In genomic region chr5:100837907-100838306, GRCm38 (mm10) we compare ENCODE assay signal across 18 mouse cellular contexts. TPM values are rescaled to one million over a fixed set of nuclear protein-coding genes. Genes with fewer than 3 reads are reported as not detected.
DNase-seq lines count a peak whose midpoint lies in the region; ATAC-seq and TF ChIP-seq lines count a peak whose summit lies in the region.
"Had no signal": no experiment of that assay in that cellular context is flagged by ENCODE, and none has a peak within 500 bp of the region (broad histone marks: within the 10 kb centered on the region; RNA-seq: fewer than 3 reads in every experiment).

No protein-coding gene starts in this region.

- H3K4me2 ChIP-seq in heart, embryonic 16.5 days (ENCODE audit: low read depth, low read length): no peak overlapping the region
- H3K4me2 ChIP-seq in intestine, embryonic 16.5 days (ENCODE audit: low read depth, low read length): no peak overlapping the region
- H3K4me2 ChIP-seq: forebrain, embryonic 15.5 days; hindbrain, embryonic 13.5 days; liver, embryonic 11.5 days; lung, embryonic 14.5 days; midbrain, embryonic 13.5 days had no signal

- in situ Hi-C loops in Patski (cut with MboI; ENCODE audit: low pct_unique_long_range_greater_than_20kb): no loop called here

- H3K4me3 ChIP-seq in heart, embryonic 16.5 days (ENCODE audit: low read length): no peak overlapping the region
- no peak overlapping the region for H3K4me3 ChIP-seq in intestine, embryonic 16.5 days (ENCODE audit: low read length)
- H3K4me3 ChIP-seq in cerebellum, adult 2 months (replicated peaks; ENCODE audit: insufficient read depth, low read depth, low read length): no peak overlapping the region
- H3K4me3 ChIP-seq: forebrain, embryonic 15.5 days; hindbrain, embryonic 13.5 days; midbrain, embryonic 13.5 days had no signal

- H3K4me1 ChIP-seq in heart, embryonic 16.5 days (ENCODE audit: control insufficient read depth, insufficient read depth, low read length): peaks cover 20% of the 10 kb centered on the region
- no peaks in the 10 kb centered on the region for H3K4me1 ChIP-seq in intestine, embryonic 16.5 days (ENCODE audit: control insufficient read depth, insufficient read depth, low read length)
- no peaks in the 10 kb centered on the region for H3K4me1 ChIP-seq in cerebellum, adult 2 months (ENCODE audit: control insufficient read depth, insufficient read depth, low read length)
- H3K4me1 ChIP-seq: forebrain, embryonic 15.5 days; hindbrain, embryonic 13.5 days; midbrain, embryonic 13.5 days had no signal

- H3K9me3 ChIP-seq in heart, embryonic 16.5 days (replicated peaks; ENCODE audit: control insufficient read depth, low read length): peaks cover 11% of the 10 kb centered on the region
- 0 out of 2 replicates have a peak, but pooled peaks cover 4% of the 10 kb centered on the region for H3K9me3 ChIP-seq in intestine, embryonic 16.5 days (ENCODE audit: control insufficient read depth, low read length)
- H3K9me3 ChIP-seq: forebrain, embryonic 15.5 days had no signal

- WGBS in heart, embryonic 16.5 days: 23% methylated on average over 7 of the region's 7 CpGs
- 66% methylated on average over 7 of the region's 7 CpGs for WGBS in intestine, embryonic 16.5 days
- 62% methylated on average over 7 of the region's 7 CpGs for WGBS in cerebellum, adult 2 months

- H3K27ac ChIP-seq in heart, embryonic 16.5 days (ENCODE audit: low read length): peak overlapping the region; percentile 80
- no peak overlapping the region for H3K27ac ChIP-seq in intestine, embryonic 16.5 days (ENCODE audit: low read length)
- no peak overlapping the region for H3K27ac ChIP-seq in cerebellum, adult 2 months (ENCODE audit: insufficient read depth, low read length)
- H3K27ac ChIP-seq: forebrain, embryonic 15.5 days; hindbrain, embryonic 13.5 days; midbrain, embryonic 13.5 days had no signal

- no peak overlapping the region for H3K9ac ChIP-seq in heart, embryonic 16.5 days (ENCODE audit: low read length)
- H3K9ac ChIP-seq in intestine, embryonic 16.5 days (ENCODE audit: low read depth, low read length): no peak overlapping the region
- H3K9ac ChIP-seq: forebrain, embryonic 15.5 days; hindbrain, embryonic 13.5 days; lung, embryonic 14.5 days; midbrain, embryonic 13.5 days had no signal

- ATAC-seq in Patski: peak; percentile 60
- ATAC-seq in heart, embryonic 16.5 days (replicated peaks; ENCODE audit: extremely low read depth, insufficient read depth, low FRiP score): peak; percentile 96
- ATAC-seq in intestine, embryonic 16.5 days: peak; percentile 33; the same call in 1 of the 2 replicates
- ATAC-seq: forebrain, embryonic 15.5 days; midbrain, embryonic 13.5 days had no signal

- TF ChIP-seq CTCF in Patski (IDR thresholded peaks at IDR 0.05): no peak
- TF ChIP-seq CTCF in cerebellum, adult 2 months (IDR thresholded peaks at IDR 0.05; ENCODE audit: borderline replicate concordance, insufficient read depth, low read depth, low read length): no peak

- no peaks in the 10 kb centered on the region for H3K27me3 ChIP-seq in Patski
- H3K27me3 ChIP-seq in heart, embryonic 16.5 days (ENCODE audit: control insufficient read depth, insufficient read depth, low read length): no peaks in the 10 kb centered on the region
- H3K27me3 ChIP-seq in intestine, embryonic 16.5 days (replicated peaks; ENCODE audit: control insufficient read depth, insufficient read depth, low read length): 0 out of 2 replicates have a peak, but pooled peaks cover 2% of the 10 kb centered on the region
- H3K27me3 ChIP-seq in cerebellum, adult 2 months (ENCODE audit: control insufficient read depth, insufficient read depth, low read length): no peaks in the 10 kb centered on the region
- H3K27me3 ChIP-seq: forebrain, embryonic 15.5 days; midbrain, embryonic 13.5 days had no signal

- no peak for DNase-seq in Patski (ENCODE audit: low read depth, low spot score)
- DNase-seq in heart, adult 8-10 months (ENCODE audit: low spot score): peak; percentile 72
- no peak for DNase-seq in spleen, postnatal 4 days (ENCODE audit: low spot score in 2 of 2)
- DNase-seq in cerebellum, adult 2 months: no peak
- no peak for DNase-seq in layer of hippocampus, adult 11-12 months (ENCODE audit: low spot score)
- DNase-seq: adrenal gland, adult 2 months; cerebellum, postnatal 25 days; gastrocnemius, postnatal 36 days; kidney, adult 18-20 months; kidney, postnatal 14 days; lung, embryonic 14.5 days; thymus, adult 2 months had no signal

- CTCF ChIA-PET in Patski (lab: Charles Lee): interaction anchor here (2.2 kb wide), 1 partner anchor 11 kb away, joined by 8 read pairs; no protein-coding TSS in a partner anchor

- TF ChIP-seq POLR2A in cerebellum, adult 2 months (IDR thresholded peaks at IDR 0.05; ENCODE audit: borderline replicate concordance, insufficient read depth, low read length): no peak

- POLR2A ChIA-PET in Patski (lab: Charles Lee): interaction anchor here (0.6 kb wide), 1 partner anchor 72 kb away, joined by 3 read pairs; no protein-coding TSS in a partner anchor

- H3K36me3 ChIP-seq in heart, embryonic 16.5 days (ENCODE audit: control insufficient read depth, insufficient read depth): peaks cover 6% of the 10 kb centered on the region; the same call in 1 of the 2 replicates
- no peaks in the 10 kb centered on the region for H3K36me3 ChIP-seq in intestine, embryonic 16.5 days (ENCODE audit: control insufficient read depth, insufficient read depth, low read length)
- H3K36me3 ChIP-seq: forebrain, embryonic 15.5 days; hindbrain, embryonic 13.5 days; midbrain, embryonic 13.5 days had no signal

RNA-seq across cellular contexts. Expression of gene Gpat3, which starts 7.6 kb away (rescaled TPM):
- polyA plus RNA-seq in Patski (2021): 11.9 TPM
- 10 to 100 TPM; 20.5 to 28.0 (median 23.1) TPM for total RNA-seq in heart, adult 8-10 months (2022)
- 13.6 and 15.3 TPM in 2 replicates for polyA plus RNA-seq in heart, embryonic 16.5 days (2015; fragmentation: Nextera tagmentation; extraction: Ambion mirVana)
- 20.5 and 25.2 TPM in 2 replicates for polyA plus RNA-seq in intestine, embryonic 16.5 days (2015; fragmentation: Nextera tagmentation; extraction: Ambion mirVana)
- 6.7 TPM in 2 replicates for polyA plus RNA-seq in cerebellum, adult 2 months (2012; rRNA removed)

RNA-seq across cellular contexts. Expression of gene Abraxas1, which starts 17.1 kb away (rescaled TPM):
- polyA plus RNA-seq in Patski (2021): 18.5 TPM
- total RNA-seq in heart, adult 8-10 months (2022): 10 to 100 TPM in 2 of 4 experiments, 1 to 10 TPM in 2; 9.3 to 12.5 (median 10.1) TPM
- 29.5 and 38.1 TPM in 2 replicates for polyA plus RNA-seq in heart, embryonic 16.5 days (2015; fragmentation: Nextera tagmentation; extraction: Ambion mirVana)
- 24.1 and 27.5 TPM in 2 replicates for polyA plus RNA-seq in intestine, embryonic 16.5 days (2015; fragmentation: Nextera tagmentation; extraction: Ambion mirVana)
- 9.3 and 10.1 TPM in 2 replicates for polyA plus RNA-seq in cerebellum, adult 2 months (2012; rRNA removed)

RNA-seq across cellular contexts. Expression of gene Mrps18c, which starts 39.5 kb away (rescaled TPM):
- polyA plus RNA-seq in Patski (2021): 99.9 TPM
- 100 to 1,000 TPM in 1 of 4 experiments, 10 to 100 TPM in 3; 78.4 to 102 (median 88.9) TPM for total RNA-seq in heart, adult 8-10 months (2022)
- polyA plus RNA-seq in heart, embryonic 16.5 days (2015; fragmentation: Nextera tagmentation; extraction: Ambion mirVana): 124 and 128 TPM in 2 replicates
- 152 and 155 TPM in 2 replicates for polyA plus RNA-seq in intestine, embryonic 16.5 days (2015; fragmentation: Nextera tagmentation; extraction: Ambion mirVana)
- 42.4 and 42.5 TPM in 2 replicates for polyA plus RNA-seq in cerebellum, adult 2 months (2012; rRNA removed)

RNA-seq across cellular contexts. Expression of gene Helq, which starts 39.5 kb away (rescaled TPM):
- 22.8 TPM for polyA plus RNA-seq in Patski (2021)
- total RNA-seq in heart, adult 8-10 months (2022): 1 to 10 TPM; 2.7 to 5.2 (median 2.8) TPM
- polyA plus RNA-seq in heart, embryonic 16.5 days (2015; fragmentation: Nextera tagmentation; extraction: Ambion mirVana): 8.7 and 9.5 TPM in 2 replicates
- polyA plus RNA-seq in intestine, embryonic 16.5 days (2015; fragmentation: Nextera tagmentation; extraction: Ambion mirVana): 11.6 and 13.9 TPM in 2 replicates
- 47.5 and 51.6 TPM in 2 replicates for polyA plus RNA-seq in cerebellum, adult 2 months (2012; rRNA removed)

Comparison
In these comparisons a context has a peak if more than half of its experiments do, and no peak if none do; other contexts are left out.
1. ATAC-seq: peak in every context shown above with its lines; median percentile 96 in heart, embryonic 16.5 days; 60 in Patski; 33 in intestine, embryonic 16.5 days.